Mouse (Mus musculus) hindbrain, embryonic 16.5 days (tissue): ENCODE measurements around the gene Lrrc10. TPM values are rescaled to one million over a fixed set of nuclear protein-coding genes. Genes with fewer than 3 reads are reported as not detected.
A peak's percentile ranks its signal among the peaks of the same experiment; 100 is the strongest.
"Not testable (repeated sequence)": the region's sequence is repeated elsewhere in the genome, so short reads cannot be mapped to it uniquely, and the experiment has no call there.

Experiments
- ATAC-seq: fragments of 200-750 bp; cut with Nextera tagmentation; 2 replicates; pipeline ENCODE4 v1.8.0; 2017; ENCODE audit warnings: moderate TSS enrichment, moderate library complexity
- H3K27ac ChIP-seq: fragments of 300-500 bp; sonication (generic); 2 replicates; pipeline ENCODE4 v1.5.1; 2014; ENCODE audit warnings: low read depth, mild to moderate bottlenecking, control low read depth, low read length, moderate library complexity
- H3K27me3 ChIP-seq: fragments of 300-500 bp; sonication (generic); replicated peaks from 2 replicates; pipeline ENCODE4 v1.6.1; 2014; ENCODE audit warnings: low read length; ENCODE audit not compliant: control insufficient read depth, insufficient read depth
- H3K36me3 ChIP-seq: fragments of 300-500 bp; sonication (generic); 2 replicates; pipeline ENCODE4 v1.6.1; 2014; ENCODE audit warnings: mild to moderate bottlenecking, low read length, moderate library complexity, mixed read lengths; ENCODE audit not compliant: control insufficient read depth, insufficient read depth
- H3K4me1 ChIP-seq: fragments of 300-500 bp; sonication (generic); 2 replicates; pipeline ENCODE4 v1.6.1; 2014; ENCODE audit warnings: low read depth, low read length; ENCODE audit not compliant: control insufficient read depth, insufficient read depth
- H3K4me2 ChIP-seq: fragments of 300-500 bp; sonication (generic); 2 replicates; pipeline ENCODE4 v1.6.1; 2014; ENCODE audit warnings: mild to moderate bottlenecking, low read length, control low read depth, moderate library complexity
- H3K4me3 ChIP-seq: fragments of 300-500 bp; sonication (generic); 2 replicates; pipeline ENCODE4 v1.5.1; 2014; ENCODE audit warnings: mild to moderate bottlenecking, low read length, control low read depth, moderate library complexity
- H3K9ac ChIP-seq: fragments of 300-500 bp; sonication (generic); 2 replicates; pipeline ENCODE4 v1.6.1; 2014; ENCODE audit warnings: low read depth, mild to moderate bottlenecking, control low read depth, low read length, moderate library complexity
- H3K9me3 ChIP-seq: fragments of 300-500 bp; sonication (generic); 2 replicates; pipeline ENCODE4 v1.6.1; 2014; ENCODE audit warnings: mild to moderate bottlenecking, low read length, moderate library complexity; ENCODE audit not compliant: control insufficient read depth
- WGBS: fragments of 180-500 bp; shearing (Covaris S2); extraction: QIAGEN DNeasy Blood & Tissue Kit; methylation state at CpG from one replicate; pipeline ENCODE4 v1.1.7; 2014; 5-methylcytosine and 5-hydroxymethylcytosine counted together
- polyA plus RNA-seq: library from polyadenylated mRNA; unstranded; fragments of >200 nt; fragmentation: Nextera tagmentation; extraction: Ambion mirVana; gene quantifications from 2 replicates; pipeline ENCODE4 v1.2.1, GENCODE M21; 2015

Lrrc10 gene
- polyA plus RNA-seq, 1 experiment from 2014 or later = not detected

DNA sequence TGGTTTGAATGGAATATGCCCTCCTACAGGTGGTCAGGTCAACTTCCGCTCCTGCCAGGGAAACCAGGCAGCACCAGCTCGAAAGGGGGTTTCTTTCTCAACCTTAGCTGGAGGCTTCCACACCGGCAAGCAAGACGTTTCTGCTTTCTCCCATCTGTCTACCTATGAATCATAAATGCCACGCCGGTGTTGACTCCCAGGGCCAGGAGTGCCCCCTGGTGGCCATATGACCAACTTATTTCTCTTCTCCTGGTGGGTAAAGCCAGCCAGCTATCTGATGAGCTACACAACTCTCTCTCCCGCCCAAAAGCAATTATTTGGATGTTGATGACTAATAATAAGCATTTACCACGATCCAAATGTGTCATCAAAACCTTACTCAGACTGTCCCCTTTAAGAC is 11.4 kb upstream of the Lrrc10 start:
- no peak for ATAC-seq
- Histone ChIP-seq H3K4me3 (no peak overlapping the region), H3K4me1 (no peaks in the 10 kb centered on the region), H3K27me3 (no peaks in the 10 kb centered on the region), H3K9ac (no peak overlapping the region), H3K4me2 (no peak overlapping the region), H3K36me3 (no peaks in the 10 kb centered on the region), H3K9me3 (no peaks in the 10 kb centered on the region), H3K27ac (no peak overlapping the region)
- 25% methylated on average over 8 of the region's 8 CpGs for WGBS

- Histone ChIP-seq H3K36me3 (no peaks in the 10 kb centered on the region), H3K4me2 (no peak overlapping the region), H3K27me3 (no peaks in the 10 kb centered on the region), H3K9me3 (no peaks in the 10 kb centered on the region), H3K9ac (no peak overlapping the region), H3K27ac (no peak overlapping the region), H3K4me3 (no peak overlapping the region), H3K4me1 (no peaks in the 10 kb centered on the region)
- 75% methylated on average over 6 of the region's 6 CpGs for WGBS
- ATAC-seq = no peak
Observed at GRCm38 (mm10) chr10:117040355-117040754, 4.8 kb upstream of the Lrrc10 start.

GRCm38 (mm10) chr10:117042295-117042694 is 2.8 kb upstream of the Lrrc10 start:
- H3K4me2 ChIP-seq = no peak overlapping the region
- H3K27me3 ChIP-seq = no peaks in the 10 kb centered on the region
- H3K27ac ChIP-seq = no peak overlapping the region
- no peaks in the 10 kb centered on the region; the same call in 1 of the 2 replicates for H3K4me1 ChIP-seq
- no peak overlapping the region for H3K4me3 ChIP-seq
- H3K36me3 ChIP-seq = no peaks in the 10 kb centered on the region
- no peak for ATAC-seq
- H3K9me3 ChIP-seq = no peaks in the 10 kb centered on the region
- WGBS = 87% methylated on average over 14 of the region's 14 CpGs
- H3K9ac ChIP-seq = no peak overlapping the region

GRCm38 (mm10) chr10:117043497-117044166 is 1.5 kb upstream of the Lrrc10 start:
- ATAC-seq, H3K27ac ChIP-seq, H3K36me3 ChIP-seq, H3K9ac ChIP-seq, H3K4me1 ChIP-seq, H3K4me3 ChIP-seq, H3K9me3 ChIP-seq, H3K27me3 ChIP-seq: not testable (repeated sequence)
- H3K4me2 ChIP-seq = peak overlapping the region; percentile 23; the same call in 1 of the 2 replicates
- WGBS = 58% methylated on average over 15 of the region's 16 CpGs

GRCm38 (mm10) chr10:117049253-117049652 is 4.1 kb downstream of the Lrrc10 start:
- no peaks in the 10 kb centered on the region for H3K9me3 ChIP-seq
- no peak for ATAC-seq
- no peak overlapping the region for H3K9ac ChIP-seq
- peaks cover 31% of the 10 kb centered on the region for H3K36me3 ChIP-seq
- H3K4me3 ChIP-seq = no peak overlapping the region
- H3K4me2 ChIP-seq = no peak overlapping the region
- 80% methylated on average over 4 of the region's 4 CpGs for WGBS
- no peaks in the 10 kb centered on the region for H3K27me3 ChIP-seq
- H3K4me1 ChIP-seq = no peaks in the 10 kb centered on the region; the same call in 1 of the 2 replicates
- H3K27ac ChIP-seq = no peak overlapping the region

GRCm38 (mm10) chr10:117049961-117050597 is 4.9 kb downstream of the Lrrc10 start:
- Histone ChIP-seq H3K4me2 (no peak overlapping the region), H3K27me3 (no peaks in the 10 kb centered on the region), H3K27ac (no peak overlapping the region), H3K36me3 (peaks cover 38% of the 10 kb centered on the region), H3K9me3 (no peaks in the 10 kb centered on the region), H3K4me1 (no peaks in the 10 kb centered on the region; the same call in 1 of the 2 replicates), H3K4me3 (no peak overlapping the region), H3K9ac (no peak overlapping the region)
- 79% methylated on average over 4 of the region's 4 CpGs for WGBS
- no peak for ATAC-seq

- H3K9ac ChIP-seq = no peak overlapping the region
- H3K4me1 ChIP-seq = peaks cover 4% of the 10 kb centered on the region
- H3K36me3 ChIP-seq = peaks cover 87% of the 10 kb centered on the region
- 94% methylated on average over 4 of the region's 4 CpGs for WGBS
- no peak overlapping the region for H3K4me3 ChIP-seq
- H3K9me3 ChIP-seq = no peaks in the 10 kb centered on the region
- no peaks in the 10 kb centered on the region for H3K27me3 ChIP-seq
- no peak for ATAC-seq
- no peak overlapping the region for H3K4me2 ChIP-seq
- no peak overlapping the region for H3K27ac ChIP-seq
Observed at GRCm38 (mm10) chr10:117055668-117056067, 10.5 kb downstream of the Lrrc10 start.

GRCm38 (mm10) chr10:117062894-117063253 is 17.7 kb downstream of the Lrrc10 start:
- peak overlapping the region; percentile 57 for H3K4me2 ChIP-seq
- no peak overlapping the region for H3K27ac ChIP-seq
- peak overlapping the region; percentile 76 for H3K9ac ChIP-seq
- peaks cover 35% of the 10 kb centered on the region for H3K36me3 ChIP-seq
- H3K27me3 ChIP-seq = no peaks in the 10 kb centered on the region
- WGBS = 3% methylated on average over 15 of the region's 15 CpGs
- peaks cover 4% of the 10 kb centered on the region for H3K4me1 ChIP-seq
- H3K4me3 ChIP-seq = peak overlapping the region; percentile 73
- H3K9me3 ChIP-seq = no peaks in the 10 kb centered on the region
- no peak for ATAC-seq

DNA sequence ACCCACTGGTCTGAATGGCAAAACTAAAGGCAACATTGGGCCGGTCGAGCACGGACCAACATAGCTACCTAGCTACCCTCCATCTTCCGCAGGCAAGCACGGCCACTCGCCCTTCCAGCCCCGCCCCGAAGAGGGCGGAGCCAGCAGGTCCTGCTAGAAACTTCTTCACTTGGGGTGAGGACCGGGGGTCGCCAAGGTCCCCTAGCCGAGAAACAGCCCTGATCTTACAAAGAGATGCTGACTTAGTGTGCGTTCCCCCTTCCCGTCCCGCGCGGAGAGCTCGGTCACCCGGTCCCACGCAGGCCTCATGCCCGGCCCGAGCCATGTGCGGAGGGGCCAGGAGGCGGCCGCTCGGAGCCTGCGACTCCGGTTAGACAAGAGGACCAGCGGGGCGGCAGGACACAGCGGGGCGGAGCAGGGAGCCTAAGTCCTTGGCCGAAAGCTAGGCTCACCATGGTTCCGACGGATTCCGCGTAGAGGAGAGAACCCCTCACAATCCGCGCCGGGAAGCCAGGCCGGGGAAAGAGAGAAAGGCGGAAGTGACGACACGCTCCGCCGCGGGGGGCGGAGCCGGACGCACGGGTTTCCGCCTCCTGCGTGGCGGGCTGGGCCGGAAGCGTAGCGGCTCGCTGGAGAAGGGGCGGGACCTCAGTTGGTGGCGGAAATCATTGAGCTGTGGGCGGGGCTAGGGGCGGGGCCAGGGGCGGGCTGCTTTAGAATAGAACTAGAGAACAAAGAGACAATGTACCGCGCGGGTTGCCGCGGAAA is 18.3 kb downstream of the Lrrc10 start, which contains the start of gene Cct2:
Cct2 (minus strand) TSS at position 561 of the 768 bp plus-strand sequence.
- H3K4me1 ChIP-seq = peaks cover 4% of the 10 kb centered on the region
- H3K27me3 ChIP-seq = no peaks in the 10 kb centered on the region
- H3K27ac ChIP-seq = peak within 1 kb of the TSS; percentile 78
- H3K4me3 ChIP-seq = peak within 1 kb of the TSS; percentile 73
- peak within 1 kb of the TSS; percentile 76 for H3K9ac ChIP-seq
- H3K9me3 ChIP-seq = no peaks in the 10 kb centered on the region
- peaks cover 32% of the 10 kb centered on the region for H3K36me3 ChIP-seq
- WGBS = under 1% methylated on average over 61 of the region's 68 CpGs
- H3K4me2 ChIP-seq = peak within 1 kb of the TSS; percentile 64
- peak; percentile 93 for ATAC-seq
